Mouse (Mus musculus) spleen, adult 2 months (tissue): ENCODE results near the gene Nsun2.

Source experiments
- CTCF ChIP-seq: fragments of 200-500 bp; IDR thresholded peaks from 2 replicates; pipeline ENCODE4 v1.5.1; 2011; ENCODE audit warnings: mild to moderate bottlenecking, inconsistent platforms; ENCODE audit not compliant: insufficient read depth, insufficient read length, insufficient replicate concordance; ENCODE audit errors: extremely low read depth
- POLR2A ChIP-seq: fragments of 200-500 bp; IDR thresholded peaks from 2 replicates; pipeline ENCODE4 v1.6.1; 2011; ENCODE audit warnings: low read depth, low read length, inconsistent platforms

DNA sequence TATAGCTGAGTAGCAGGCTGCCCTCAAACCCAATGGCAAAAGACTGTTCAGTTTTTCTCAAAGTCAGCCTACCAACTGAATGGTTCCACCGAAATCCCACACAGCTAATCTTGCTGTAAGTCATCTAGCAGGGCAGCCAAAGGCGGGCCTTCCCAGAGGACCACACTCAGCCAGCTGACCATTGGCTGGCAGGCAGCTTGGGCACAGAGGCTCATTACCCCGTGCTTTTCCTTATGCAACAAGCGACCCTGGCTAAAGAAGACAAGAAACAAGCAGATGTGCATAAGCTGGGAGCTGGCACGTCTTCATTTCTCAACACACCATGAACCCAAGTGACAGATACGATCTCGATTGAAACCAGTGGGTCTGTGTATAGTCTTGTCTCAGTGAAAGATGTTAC is 3.8 kb downstream of the Nsun2 start:
- TF ChIP-seq CTCF, result no peak
- no peak for TF ChIP-seq POLR2A
